Mouse (Mus musculus) gastrocnemius, adult 8-10 months (tissue): ENCODE results near the gene Coq10a. TPM values are rescaled to one million over a fixed set of nuclear protein-coding genes. Genes with fewer than 3 reads are reported as not detected.

Experiments used
- DNase-seq, 2 experiments: peaks; one replicate each; pipeline ENCODE4 v3.0.0; 2022; ENCODE audit warnings: low spot score in 2 of 2
- total RNA-seq, 4 experiments: library from RNA; stranded (reverse); gene quantifications; 2 replicates each; pipeline ENCODE4 v1.2.4; 2022

Gene Coq10a
- total RNA-seq, 4 experiments from 2014 or later = 409 to 479 (median 445) TPM

- DNase-seq = no peak
These were observed 17.1 kb upstream of the Coq10a start for GRCm38 (mm10) chr10:128385902-128386301.

DNA sequence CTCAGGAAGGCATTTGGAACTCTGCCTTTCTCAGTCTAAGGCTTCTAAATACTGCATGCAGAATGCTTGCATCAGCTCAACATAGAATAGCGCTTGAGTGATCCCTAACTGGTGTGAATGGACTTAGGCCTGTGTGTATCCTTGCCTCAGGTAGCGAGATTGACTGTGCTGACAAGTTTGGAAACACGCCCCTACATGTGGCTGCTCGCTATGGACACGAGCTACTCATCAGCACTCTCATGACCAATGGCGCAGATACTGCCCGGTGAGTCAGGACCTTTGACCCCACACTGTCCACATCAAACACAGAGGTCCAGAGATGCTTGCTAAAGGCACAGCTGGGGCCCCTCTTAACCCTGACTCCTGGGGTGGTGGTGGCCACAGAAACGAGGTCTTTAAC, 13.7 kb upstream of the Coq10a start:
- no peak for DNase-seq

GRCm38 (mm10) chr10:128380565-128380964, 11.8 kb upstream of the Coq10a start:
- DNase-seq = no peak

DNA sequence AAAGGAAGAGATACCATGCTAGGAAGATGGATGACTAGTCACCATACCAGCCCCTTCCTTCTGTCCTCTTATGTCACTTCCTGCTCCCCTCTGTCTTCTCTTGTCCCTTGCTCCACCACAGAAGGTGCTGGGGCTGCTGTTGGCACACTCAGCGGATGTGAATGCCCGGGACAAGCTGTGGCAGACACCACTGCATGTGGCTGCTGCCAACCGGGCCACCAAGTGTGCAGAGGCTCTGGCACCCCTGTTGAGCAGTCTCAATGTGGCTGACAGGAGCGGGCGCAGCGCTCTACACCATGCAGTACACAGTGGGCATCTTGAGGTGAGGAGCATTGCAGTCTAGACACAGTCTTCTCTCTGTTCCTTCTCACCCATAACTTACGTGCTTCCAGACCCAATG, 10.5 kb upstream of the Coq10a start:
- DNase-seq = peak in 1 of 2 experiments; percentile 51

DNA sequence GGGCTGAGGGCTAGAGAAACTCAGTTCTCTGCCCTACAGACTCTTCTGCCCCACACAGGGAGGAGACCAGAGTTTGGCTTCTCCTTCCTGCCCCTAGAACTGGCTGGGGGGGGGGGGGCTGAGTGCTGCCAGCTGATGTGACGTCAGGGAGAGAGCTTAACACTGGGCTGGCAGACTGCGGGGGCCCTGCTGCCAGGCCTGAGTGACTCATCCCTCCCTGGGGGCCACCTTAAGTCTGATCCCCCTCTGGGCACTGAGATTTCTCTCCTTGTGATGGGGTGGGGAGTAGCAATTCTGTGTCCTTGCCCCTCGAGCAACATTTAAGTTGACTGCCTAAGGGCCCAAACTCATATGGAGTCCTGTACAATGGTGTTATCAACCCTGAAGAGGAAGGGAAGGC, 9.7 kb upstream of the Coq10a start:
- DNase-seq = peak in 1 of 2 experiments; percentile 43

DNA sequence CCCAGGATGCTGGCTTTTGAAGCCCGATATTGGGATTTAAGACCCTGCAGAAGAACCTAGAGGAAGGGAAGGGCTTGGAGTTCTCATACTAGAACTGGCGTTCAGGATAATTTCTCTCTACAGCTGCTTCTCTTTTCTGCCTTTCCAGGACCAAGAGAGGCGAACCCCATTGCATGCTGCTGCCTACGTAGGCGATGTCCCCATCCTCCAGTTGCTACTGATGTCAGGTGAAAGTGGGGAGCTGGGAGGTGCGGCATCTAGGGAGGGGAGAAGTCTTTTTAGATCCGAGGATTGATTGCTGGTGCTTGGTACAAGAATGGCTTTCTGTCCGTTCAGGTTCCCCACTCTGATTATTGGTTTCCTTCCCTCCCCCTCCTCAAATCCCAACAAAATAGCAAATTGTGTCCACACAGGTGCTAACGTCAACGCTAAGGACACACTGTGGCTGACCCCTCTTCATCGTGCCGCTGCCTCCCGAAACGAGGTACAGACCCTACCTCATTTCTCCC, 9.2 kb upstream of the Coq10a start:
- no peak for DNase-seq

- no peak for DNase-seq
These were observed 8.6 kb upstream of the Coq10a start for GRCm38 (mm10) chr10:128377222-128377939.

DNA sequence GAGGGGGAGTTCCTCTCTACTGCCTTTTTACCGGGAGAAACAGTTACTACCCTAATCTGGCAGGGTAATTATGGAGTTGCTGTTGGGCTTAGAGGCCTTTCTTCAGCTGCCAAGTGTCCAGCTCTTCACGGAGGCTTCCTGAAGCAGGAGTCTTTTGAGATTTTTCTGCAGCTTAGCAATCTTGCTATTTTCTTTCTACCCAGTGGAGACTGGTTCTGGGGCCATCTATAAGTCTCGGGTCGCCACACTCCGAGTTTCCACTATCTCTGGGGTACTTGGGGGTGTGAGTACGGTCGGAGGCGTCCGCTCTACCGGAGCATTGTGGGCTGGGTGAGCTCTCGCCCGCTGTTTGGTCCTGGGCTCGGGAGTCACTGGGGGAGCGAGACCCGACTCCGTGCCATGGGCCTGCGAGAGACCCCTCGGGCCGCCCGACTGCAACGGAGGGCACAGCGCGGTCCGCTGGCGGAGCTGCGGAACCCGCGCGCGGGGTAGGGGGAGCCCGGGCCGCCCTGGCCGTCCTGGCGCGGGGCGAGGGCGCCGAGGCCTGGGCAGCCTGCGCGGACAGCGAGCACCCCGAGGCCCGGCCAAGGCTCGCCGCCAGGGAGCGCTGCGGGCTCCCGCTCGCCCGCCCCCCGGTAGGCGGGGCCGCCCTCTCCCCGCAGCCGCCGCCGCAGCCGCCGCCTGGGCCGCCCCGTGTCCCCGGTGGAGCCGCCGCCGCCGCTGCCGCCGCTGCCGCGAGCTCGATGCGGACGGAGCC, 7.8 kb upstream of the Coq10a start, which contains the start of gene Ankrd52:
Gene Ankrd52, plus strand, starts transcription at position 661 of the 757 bp plus-strand sequence.
- peak; percentile 74 to 82 for DNase-seq

GRCm38 (mm10) chr10:128376099-128376454, 7.3 kb upstream of the Coq10a start:
- no peak for DNase-seq

DNA sequence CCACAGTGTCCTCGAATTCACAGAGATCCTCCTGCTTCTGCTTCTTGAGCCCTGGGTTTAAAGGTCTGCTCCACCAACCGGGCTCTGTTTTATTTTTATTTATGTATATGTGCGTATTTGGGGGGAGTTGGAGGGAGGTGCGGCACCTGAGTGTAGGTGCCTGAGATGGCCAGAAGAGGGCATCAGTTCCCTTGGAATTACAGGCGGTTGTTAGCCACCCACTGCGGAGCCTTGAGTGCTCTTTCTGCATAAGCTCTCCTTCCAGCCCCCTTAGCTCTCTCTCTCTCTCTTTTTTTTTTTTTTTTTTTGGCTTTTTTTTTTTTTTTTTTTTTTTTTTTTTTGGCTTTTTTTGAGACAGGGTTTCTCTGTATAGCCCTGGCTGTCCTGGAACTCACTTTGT, 5.6 kb upstream of the Coq10a start:
- no peak for DNase-seq

GRCm38 (mm10) chr10:128372989-128373748, 4.4 kb upstream of the Coq10a start:
- DNase-seq = peak; percentile 38 to 65

- DNase-seq = no peak
These were observed 3.3 kb upstream of the Coq10a start for GRCm38 (mm10) chr10:128372142-128372541.

DNA sequence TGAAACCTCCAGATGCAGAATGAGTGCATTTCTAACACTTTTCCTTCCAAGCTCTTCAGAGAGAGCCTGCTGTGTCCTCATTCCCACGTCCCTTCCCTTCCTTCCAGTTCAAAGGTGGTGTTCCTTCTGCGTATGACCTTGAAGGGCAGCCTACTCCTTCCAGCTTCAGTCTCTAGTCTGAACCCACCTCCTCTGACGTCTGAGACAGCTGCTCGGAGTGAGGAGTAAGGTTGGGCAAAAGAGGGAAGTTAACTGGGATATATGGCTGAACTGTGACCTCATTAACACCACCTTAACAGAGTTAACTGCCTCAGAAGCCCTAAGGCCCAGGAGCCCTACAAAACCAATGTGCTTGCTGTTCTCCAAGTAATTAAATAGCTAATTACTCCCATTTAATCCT, 1.8 kb upstream of the Coq10a start:
- DNase-seq = no peak

GRCm38 (mm10) chr10:128370021-128370420, 1.2 kb upstream of the Coq10a start:
- DNase-seq = no peak

DNA sequence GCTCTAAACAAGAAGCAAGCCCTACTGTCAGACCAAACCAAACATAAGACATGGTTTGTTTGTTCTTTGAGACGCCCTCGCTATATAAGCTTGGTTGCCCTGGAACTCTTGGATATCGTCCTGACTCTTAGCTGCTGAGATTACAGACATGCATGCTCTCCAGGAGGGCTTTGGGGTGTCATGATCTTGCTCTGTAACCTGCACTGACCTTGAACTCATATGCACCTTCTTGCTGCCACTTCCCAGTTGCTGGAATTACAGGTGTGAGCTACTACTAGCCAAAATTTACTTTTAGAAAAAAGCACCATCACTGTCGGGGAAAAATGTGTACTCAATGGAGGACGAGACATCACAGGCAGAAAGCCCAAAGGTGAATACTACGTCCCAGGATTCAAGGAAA, 802 bp upstream of the Coq10a start:
- no peak for DNase-seq

- no peak for DNase-seq
These were observed 384 bp upstream of the Coq10a start for GRCm38 (mm10) chr10:128369218-128369543.

DNA sequence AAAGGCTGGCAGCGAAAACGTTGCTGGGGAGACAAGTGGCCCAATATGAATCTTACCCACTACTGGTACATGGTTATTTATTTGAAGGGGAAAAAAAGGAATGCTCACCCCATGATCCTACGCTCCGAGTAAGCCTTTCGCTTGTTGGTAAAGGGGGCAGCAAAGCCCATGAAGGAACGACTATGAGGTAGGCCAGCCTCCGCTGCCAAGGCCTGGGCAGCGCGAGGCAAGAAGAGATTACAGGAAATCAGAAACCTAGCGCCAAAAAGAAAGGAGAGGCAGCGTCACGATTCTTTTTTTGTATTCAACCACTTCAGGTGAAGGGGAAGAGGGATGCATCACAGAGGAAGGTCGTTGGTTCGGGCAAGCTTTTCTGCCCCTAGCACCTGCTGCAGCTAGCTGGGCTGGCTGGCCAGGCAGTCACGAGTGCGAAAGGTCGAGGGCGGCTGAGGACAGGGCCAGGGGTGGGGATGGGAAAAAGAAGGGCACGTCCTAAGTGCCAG, 847 bp downstream of the Coq10a start:
- no peak for DNase-seq

DNA sequence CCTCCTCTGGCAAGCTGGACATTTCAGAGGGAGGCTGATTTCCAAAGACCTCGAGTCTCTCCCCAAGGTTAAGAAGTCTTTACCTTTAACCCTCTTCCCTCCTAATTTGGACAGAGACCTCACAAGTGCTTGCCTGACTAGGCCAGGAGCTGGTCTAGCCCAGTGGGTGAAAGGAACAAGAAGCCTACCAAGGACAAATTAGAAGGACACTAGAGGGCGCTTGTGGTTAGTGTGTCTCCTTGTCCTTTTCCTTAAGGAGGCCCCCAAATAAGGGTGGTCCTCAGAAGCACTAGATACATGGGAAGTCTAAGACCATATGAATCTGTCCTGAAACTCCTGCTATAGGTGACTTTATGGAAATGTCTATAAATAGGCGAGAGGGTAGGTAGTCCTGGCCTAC, 6.2 kb downstream of the Coq10a start:
- no peak for DNase-seq

DNA sequence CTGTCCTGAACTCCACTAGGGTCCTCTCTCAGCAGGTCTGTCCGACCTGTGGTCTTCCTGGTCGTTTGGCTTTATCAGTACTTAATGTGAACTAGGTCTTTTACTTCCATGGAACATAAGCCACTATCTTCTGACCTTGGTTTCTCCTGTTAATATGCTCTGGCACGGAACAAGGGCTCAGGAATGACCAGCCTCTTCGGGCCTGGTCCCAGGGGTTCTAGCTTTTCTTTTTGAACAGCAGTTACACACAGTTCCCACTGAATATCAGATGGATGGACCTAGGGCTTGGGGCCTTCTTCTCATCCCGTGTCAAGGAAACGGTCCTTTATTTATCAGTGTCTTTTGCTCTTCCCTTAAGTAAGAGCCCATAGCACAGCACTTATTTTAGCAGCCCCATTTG, 7.0 kb downstream of the Coq10a start:
- no peak for DNase-seq

DNA sequence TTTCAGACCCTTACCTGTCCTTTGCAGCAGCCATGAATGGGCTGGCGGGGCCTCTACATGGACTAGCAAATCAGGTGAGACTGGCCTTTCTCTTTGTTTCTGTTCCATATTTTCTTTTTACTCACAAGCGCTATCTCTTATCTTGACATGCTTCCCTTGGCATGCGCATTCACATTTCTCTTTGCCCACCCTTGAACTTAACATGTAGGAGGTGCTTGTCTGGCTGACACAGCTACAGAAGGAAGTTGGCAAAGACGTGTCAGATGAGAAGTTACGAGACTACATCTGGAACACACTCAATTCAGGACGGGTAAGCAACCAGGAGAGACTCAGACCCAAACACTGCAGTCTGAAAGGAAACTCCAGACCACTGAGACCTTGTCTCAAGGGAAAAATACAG, 9.6 kb downstream of the Coq10a start:
- DNase-seq = no peak

GRCm38 (mm10) chr10:128358796-128359195, 10.0 kb downstream of the Coq10a start:
- DNase-seq = no peak

- no peak for DNase-seq
These were observed 21.3 kb downstream of the Coq10a start for GRCm38 (mm10) chr10:128347541-128347940.
